Mouse (Mus musculus): Measurements from ENCODE around the gene Eif4enif1.
"Not testable (repeated sequence)": the region's sequence is repeated elsewhere in the genome, so short reads cannot be mapped to it uniquely, and the experiment has no call there.

Eif4enif1 gene

DNA sequence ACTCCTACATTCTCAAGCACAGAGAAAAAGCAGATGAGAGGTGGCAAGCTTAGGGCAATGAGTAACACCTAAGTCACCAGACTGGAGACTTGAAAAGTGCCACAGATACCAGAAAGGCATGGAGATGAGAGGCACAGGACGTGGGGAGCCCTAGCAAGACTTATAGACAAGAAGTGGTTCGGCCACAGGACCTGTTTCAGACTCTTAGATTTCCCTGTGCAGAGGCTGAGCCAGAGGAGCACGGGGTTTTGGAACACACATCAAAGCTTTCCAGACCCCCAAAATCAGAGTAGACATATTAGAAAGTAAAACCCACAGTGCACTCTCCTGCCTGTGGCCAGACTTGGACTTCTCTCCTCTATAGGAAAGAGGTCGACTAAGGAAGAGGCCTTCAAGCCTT is 20.9 kb upstream of the Eif4enif1 start:
- DNase-seq (ENCODE audit: low spot score): peak; percentile 80

DNA sequence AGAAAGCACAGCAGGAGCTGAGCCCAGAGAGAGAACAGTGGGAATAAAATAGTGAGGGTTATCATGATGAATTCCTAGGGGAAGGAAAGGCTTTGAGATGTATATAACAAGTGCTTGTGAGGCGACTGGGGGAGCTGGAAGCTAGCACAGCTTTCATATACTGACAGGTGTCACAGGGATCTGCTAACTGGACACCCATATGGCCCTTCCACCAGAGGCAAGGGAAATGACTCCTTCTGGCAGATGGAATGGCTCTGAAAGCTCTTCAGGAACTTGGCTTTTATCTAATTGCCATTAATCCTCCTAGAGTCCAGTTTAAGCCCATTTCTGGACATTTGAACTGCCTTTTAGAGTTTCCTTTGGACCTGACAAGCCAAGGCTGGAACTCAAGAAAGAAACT is 20.2 kb upstream of the Eif4enif1 start:
- DNase-seq (ENCODE audit: low spot score): not testable (repeated sequence)

DNA sequence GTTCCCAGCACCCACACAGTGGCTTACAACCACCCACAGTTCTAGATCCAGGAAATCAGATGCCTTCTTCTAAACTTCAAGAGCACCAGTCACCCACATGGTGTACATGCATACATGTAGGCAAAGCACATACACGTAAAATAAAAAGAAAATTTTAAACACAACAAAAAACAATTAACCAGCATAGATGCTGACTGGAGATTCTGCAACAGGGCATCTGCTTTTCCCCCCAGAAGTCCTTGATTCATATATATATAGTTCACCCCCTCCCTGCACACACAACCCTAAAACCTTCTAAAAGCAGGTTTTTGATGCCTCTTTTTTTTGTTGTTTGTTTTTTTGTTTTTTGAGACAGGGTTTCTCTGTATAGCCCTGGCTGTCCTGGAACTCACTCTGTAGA is 19.5 kb upstream of the Eif4enif1 start:
- not testable (repeated sequence) for DNase-seq (ENCODE audit: low spot score)

DNA sequence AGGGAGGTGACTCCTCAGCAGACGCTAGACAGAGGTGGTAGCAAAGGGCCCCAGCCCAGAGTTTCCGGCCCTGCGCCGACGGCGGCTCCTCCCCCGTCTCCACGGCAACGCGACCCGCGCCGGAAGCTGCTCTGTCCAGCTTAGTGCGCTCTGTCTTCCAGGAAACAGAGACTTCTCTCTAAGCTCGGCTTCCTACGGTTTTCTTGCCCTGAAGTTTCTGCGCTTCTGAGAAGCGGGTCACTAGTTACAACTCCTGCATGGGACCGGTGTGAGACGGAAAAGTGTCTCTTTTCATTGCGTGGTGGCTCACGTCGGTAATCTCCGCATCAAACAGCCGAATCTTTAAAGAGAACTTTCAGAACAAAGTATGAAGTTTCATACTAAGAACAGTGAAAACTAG is 8.8 kb upstream of the Eif4enif1 start, which contains the start of gene Sfi1:
Sfi1 (minus strand) TSS at position 101 of the 400 bp plus-strand sequence.
- DNase-seq (ENCODE audit: low spot score): no peak

DNA sequence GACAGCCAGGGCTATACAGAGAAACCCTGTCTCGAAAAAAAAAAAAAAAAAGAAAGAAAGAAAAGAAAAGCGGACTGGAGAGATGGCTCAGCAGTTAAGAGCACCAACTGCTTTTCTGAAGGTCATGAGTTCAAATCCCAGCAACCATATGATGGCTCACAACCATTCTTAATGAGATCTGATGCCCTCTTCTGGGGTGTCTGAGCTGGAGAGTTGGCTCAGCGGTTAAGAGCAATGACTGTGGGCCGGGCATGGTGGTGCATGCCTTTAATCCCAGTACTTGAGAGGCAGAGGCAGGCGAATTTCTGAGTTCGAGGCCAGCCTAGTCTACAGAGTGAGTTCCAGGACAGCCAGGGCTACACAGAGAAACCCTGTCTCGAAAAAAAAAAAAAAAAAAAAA is 1.6 kb upstream of the Eif4enif1 start:
- not testable (repeated sequence) for DNase-seq (ENCODE audit: low spot score)

DNA sequence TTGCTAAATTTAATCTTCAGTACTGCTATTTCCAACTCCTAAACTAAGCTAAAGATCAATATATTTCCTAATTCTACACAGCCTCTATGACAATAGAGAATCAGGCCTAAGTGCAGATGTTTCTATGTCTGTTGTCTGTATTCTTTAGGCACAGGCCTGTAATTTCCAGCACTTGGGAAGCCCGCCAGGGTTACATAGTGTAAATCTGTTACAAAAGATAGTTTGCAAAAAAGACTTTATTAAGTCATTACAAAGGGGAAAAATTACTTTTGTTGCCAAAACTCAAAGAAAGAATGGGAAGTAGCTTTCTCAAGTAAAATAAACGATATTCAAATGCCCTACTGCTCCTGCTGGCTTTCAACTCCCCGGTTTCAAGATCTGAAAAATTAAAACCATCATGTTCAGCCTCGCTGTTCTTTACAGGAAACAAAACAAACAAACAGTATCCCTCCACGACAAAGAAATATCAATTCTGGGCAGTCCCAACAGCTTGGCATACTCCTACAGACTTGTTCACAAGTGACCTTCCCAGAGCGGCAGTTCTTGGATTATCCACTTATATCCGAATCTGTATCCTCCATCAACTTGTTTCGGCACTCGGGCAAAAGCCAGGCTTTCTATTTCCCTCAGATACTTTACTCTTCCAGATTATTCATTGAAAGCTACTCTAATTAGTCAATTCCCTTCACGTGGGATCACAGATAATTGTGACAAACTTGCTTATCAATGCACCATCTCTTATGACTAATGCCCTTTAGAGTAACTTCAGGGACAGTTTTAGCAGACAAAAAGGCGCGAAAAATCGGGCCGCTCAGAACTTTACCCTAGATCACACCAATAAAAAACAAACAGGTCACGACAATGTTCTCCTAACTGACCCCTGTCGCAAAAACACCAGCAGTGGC is 614 bp upstream of the Eif4enif1 start:
- DNase-seq (ENCODE audit: low spot score): no peak

DNA sequence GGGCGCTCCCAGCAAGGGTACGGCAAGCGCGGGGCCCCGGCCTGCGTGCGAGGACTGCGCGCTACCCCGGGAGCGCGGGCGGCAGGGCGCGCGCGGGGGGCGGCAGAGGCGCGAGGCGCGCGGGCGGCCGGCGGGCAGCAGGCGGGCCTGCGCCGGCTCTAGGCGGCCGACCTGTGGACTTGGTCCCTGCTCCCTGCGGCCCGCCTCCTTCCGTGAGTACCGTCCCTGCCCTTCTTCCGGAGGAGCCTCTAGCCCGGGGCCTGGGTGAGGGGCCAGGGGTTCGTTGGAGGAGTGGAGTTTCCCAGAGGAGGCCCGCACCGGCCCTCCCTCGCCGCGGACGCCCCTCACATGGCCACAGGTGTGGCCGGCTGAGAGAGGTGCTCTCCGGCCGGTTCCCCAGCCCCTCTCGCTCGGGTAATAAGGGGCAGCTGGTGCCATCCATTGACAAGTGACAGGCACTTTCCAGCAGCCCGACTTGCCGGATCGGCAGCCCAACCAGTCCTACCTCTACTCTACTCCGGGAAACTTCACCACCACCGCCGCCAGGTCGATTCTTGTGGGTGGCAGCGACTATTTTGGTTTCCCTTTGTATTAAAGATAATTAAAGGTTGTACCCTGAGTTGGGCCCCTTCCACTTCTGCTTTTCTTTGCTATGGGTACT is 719 bp downstream of the Eif4enif1 start:
- peak; percentile 17 for DNase-seq (ENCODE audit: low spot score)

DNA sequence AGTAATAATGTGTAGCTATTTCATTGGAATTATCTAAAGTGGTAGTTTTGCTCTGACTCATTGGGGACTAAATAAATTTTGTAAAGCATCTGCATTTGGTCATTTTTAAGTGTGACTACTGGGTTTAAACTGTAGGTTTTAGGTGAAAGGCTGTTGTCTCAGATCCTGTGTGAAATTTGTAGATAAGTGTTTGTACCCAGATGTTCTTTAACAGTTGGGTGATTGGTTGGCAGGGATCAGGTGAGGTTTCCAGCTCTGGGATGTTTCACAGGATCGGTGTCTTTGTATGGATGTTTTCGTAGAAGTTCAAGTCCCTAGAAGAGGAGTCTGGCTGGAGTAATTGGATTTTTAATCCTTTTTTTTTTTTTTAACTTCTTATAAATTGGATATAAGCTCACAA is 1.6 kb downstream of the Eif4enif1 start:
- DNase-seq (ENCODE audit: low spot score): no peak

DNA sequence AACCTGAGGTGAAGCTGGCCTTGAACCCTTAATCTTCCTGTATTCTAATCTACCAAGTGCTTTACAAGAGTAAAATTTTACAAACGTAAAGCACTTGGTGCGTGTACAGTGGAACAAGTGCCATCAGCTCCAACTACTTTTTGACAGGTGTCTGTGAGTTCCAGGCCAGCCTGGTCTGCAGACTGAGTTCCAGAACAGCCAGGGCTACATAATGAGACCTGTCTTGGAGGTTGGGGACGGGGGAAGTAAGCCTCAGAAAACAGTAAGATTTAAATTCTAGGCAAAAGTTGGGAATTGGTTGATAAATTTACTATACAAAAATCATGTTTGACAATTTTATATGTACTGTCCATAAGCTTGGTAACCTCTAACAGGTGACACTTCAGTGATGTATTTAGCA is 3.0 kb downstream of the Eif4enif1 start:
- no peak for DNase-seq (ENCODE audit: low spot score)

DNA sequence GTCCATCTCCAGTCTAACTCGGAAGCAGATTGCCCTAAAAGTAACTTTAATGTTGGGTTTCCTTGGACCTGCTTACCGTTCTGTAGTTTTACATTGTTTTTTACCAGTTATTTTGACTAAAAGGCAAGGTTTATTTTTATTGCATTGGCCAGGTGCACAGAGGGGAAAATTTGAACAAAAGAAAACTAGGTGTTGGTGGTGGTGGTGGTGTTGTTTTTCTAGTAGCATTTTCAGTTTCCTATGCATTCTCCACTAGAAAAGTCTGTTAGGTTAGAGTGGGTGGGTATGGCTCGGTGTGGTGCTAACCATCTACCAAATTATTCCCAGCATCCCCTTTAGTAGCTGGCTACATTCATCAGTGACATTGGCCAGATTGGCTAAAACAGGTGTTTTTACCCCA is 4.6 kb downstream of the Eif4enif1 start:
- DNase-seq (ENCODE audit: low spot score): no peak

DNA sequence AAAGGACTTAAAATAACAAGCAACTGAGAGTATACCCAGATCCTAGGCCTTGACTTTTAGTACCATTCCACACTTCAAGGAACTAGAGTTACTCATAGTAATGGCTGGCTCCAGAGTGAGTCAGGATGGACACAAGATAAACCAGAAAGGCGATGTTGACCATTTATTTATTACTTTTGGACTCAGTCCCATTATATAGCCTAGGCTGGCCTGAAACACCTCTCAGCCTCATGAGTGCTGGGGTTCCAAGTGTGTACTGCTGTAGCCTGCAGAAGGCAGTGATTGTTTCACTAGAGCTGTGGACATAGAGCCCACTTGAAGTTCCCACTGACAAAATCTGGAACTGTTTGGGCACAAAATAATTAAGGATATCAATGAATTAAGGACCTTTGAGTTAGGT is 10.3 kb downstream of the Eif4enif1 start:
- DNase-seq (ENCODE audit: low spot score): no peak

DNA sequence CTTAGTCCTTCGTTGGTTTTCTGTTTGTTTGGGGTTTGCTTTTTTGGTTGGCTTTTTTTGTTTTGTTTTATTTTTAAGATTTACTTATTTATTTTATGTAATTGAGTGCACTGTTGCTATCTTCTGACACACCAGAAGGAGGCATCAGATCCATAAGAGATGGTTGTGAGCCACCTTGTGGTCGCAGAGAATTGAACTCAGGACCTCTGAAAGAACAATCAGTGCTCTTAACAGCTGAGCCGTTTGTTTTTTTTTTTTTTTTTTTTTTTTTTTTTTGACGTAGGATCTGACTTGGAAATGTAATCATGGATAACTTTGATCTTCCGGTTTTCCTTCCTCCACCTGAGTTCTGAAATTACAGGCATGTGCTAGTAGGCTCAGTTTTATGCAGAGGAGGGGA is 20.9 kb downstream of the Eif4enif1 start:
- no peak for DNase-seq (ENCODE audit: low spot score)

DNA sequence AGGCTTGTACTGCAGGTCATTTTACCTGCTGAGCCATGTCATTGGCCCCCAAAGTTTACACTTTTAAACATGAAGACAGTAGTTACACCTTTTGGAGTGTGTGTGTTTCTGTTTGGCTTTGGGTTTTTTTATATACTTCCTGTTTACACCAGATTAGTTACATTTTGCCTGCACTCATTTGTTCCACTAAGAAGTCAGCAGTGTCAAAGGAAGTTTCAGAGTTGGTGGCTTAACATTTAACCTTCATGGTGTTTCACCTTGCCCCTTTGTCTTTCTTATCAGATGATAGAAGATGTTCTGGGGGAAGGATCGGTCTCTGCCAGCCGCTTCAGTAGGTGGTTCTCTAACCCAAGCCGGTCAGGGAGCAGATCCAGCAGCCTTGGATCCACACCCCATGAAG is 24.9 kb downstream of the Eif4enif1 start:
- no peak for DNase-seq (ENCODE audit: low spot score)

DNA sequence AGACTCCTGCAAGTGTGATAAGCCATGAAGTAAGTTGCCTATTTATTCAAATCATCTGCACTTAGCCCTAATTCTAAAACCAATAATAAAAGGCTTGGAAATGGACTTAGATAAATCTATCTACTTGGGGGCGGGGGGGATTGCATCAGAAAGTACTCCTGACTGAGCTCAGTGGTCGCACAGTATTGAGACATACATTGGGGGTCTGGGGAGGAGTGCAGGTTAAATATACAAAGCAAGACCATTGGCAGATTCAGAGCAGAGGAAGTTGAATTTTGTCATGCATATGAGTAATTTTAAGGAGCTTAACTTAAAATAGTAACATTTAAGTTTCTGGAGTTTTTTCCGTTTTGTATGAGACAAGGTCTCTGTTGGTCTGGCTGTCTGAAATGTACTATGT is 30.1 kb downstream of the Eif4enif1 start:
- no peak for DNase-seq (ENCODE audit: low spot score)

DNA sequence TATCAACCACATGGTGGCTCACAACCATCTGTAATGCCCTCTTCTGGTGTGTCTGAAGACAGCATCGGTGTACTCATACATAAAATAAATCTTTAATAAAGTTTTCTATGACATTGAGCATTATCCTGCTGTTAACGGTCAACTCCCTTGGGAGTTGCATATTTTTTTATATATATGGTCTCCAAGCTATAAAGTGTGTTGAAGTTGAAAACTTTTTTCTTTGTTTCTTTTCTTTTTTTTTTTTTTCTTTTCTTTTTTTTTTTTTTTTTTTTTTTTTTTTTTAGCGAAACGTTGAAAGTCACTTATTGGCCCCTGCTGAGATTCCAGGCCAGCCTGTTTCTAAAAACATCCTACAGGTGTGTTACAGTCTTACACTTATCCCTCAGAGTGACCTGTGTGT is 31.5 kb downstream of the Eif4enif1 start:
- no peak for DNase-seq (ENCODE audit: low spot score)

DNA sequence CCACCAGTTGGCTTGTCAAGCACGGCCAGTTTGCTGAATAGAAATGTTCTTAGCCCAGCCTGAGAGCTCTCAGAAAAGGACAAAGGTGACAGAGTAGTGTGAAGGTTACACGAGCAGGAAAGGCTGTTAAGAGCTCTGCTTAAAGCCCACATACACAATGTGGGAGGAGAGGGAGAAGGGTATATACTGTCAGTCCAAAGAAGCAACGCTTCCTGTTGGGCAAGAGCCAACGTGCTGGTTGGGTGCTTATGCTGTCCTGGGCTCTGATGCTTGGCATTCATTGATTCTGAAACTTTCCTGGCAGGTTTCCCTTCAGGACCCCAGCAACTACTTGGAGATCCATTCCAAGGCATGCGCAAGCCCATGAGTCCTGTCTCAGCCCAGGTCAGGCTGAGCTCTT is 33.1 kb downstream of the Eif4enif1 start:
- DNase-seq (ENCODE audit: low spot score): no peak

DNA sequence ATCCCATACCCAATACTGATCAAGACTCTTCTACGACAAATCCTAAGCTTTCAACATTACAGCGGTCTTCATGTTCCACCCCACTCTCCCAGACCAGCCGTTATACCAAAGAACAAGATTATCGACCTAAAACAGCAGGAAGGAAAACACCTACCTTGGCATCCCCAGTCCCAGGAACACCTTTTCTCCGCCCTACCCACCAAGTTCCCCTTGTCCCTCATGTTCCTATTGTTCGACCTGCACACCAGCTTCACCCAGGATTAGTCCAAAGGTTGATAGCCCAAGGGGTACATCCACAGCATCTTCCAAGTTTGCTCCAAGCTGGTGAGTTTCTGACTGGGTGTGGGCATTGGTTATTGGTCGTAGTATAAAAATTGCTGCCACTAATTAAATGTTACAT is 40.2 kb downstream of the Eif4enif1 start:
- no peak for DNase-seq (ENCODE audit: low spot score)

DNA sequence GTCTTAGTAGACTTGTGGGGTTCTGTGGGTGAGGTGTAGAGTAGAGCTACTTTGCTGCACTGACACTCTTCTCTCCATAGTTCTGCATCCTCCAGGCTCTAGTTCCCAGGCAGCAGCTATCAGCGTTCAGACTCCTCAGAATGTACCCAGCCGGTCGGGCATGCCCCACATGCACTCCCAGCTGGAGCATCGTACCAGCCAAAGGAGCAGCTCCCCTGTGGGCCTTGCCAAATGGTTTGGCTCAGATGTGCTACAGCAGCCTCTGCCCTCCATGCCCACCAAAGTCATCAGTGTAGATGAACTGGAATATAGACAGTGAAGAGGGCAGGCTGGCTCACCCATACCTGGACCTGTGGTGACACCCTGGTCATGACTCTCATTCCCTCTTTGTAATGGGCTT is 41.6 kb downstream of the Eif4enif1 start:
- no peak for DNase-seq (ENCODE audit: low spot score)

DNA sequence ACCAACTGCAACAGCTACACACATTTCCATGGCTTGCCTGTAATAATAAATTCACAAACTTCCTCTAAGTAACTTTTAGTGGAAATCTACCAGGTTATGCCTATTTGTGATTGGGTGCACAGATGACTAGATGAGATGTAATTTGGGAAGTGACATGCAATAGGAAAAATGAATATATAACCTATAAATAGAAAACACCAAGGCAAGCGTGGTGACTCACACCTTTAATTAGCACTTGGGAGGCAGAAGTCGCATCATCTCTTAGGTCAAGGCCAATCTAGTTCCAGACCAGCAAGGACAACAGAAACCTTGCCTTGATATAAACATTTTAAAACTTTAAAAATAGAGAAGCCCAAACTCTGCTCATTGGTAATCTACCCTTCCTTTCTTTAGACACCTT is 45.2 kb downstream of the Eif4enif1 start:
- DNase-seq (ENCODE audit: low spot score): no peak

DNA sequence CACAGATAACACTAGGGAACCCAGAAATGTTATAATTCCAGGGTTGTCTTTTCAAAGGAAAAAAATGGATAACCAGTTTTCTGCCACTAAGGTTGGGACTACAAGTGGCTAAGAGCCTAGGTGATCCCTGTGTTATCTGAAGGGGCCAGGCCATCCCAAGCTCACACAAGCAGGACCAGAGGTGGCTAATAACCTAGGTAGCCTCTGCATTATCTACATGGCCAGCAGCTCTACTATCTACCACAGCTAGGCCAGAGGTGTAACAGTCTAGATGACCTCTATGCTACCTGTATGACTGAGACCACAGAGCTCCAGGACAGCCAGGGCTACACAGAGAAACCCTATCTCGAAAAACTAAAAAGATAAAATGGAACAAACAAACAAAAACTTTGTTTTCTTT is 57.3 kb downstream of the Eif4enif1 start:
- no peak for DNase-seq (ENCODE audit: low spot score)

DNA sequence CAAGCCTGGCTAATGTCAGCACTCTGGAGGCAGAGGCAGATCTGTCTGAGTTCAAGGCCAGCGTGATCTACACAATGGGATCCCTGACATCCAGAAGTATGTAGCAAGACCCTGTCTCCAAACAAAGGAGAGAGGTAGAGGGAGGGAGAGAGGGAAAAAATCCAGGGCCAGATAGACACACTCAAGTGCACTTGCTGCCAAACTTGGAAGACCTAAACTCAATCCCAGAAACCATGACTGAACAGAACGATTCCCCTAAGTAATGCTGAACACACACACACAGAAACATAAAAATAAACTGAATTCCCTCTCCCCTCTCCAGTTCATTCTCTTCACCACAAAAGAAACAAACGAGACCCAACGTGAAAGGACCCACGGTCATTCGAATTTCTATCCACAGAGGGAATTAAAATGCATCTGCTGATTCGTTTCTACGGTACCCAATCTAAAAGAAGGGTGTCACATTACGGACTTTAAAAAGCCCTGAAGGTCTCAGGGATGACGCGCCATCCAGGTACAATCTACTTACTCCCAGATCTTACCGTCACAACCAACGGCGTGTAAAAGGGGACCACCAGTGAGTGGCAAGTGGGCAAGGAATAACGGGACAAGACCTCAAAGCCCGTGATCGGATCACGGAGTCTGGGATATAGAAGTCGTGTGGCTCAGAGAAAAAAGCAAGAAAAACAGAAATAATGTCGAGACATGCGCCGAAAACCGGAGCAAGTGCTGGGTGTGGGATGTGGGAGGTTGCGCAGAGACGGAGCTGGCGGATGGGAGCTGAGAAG is 63.3 kb downstream of the Eif4enif1 start:
- no peak for DNase-seq (ENCODE audit: low spot score)

DNA sequence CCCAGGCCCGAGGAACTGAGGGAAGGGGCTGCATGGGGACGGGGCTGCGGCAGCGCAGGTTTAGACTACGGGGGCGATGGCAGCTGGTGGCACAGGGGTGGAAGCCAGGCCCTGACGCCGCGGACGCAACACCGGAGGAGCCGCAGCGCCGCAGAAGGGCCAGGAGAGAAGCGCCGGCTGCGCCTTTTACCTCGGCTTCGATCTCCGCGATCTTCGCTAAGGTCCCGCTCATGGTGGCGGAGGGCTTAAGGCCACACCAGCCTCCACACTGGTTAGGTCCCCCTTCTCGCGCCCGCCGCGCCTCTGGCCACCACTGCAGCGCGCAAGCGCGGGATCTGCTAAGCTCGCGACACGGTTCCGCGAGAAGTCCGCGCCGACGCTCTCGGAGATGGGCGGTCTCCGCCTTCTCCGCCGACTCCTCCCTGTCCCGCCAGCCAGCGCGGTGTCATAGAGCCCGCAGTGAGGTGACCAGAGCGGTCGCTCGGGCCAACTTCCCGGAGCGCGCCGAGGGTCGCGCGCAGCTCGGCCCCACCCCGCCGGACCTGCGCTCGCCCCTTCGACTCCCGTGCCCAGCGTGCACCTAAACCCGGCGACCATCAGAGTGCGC is 64.0 kb downstream of the Eif4enif1 start, which contains the start of gene Drg1:
Drg1 (minus strand) TSS at position 337 of the 607 bp plus-strand sequence.
- DNase-seq (ENCODE audit: low spot score): peak; percentile 94
